13 mouse cellular contexts compared by ENCODE assay signal in the genomic region with DNA sequence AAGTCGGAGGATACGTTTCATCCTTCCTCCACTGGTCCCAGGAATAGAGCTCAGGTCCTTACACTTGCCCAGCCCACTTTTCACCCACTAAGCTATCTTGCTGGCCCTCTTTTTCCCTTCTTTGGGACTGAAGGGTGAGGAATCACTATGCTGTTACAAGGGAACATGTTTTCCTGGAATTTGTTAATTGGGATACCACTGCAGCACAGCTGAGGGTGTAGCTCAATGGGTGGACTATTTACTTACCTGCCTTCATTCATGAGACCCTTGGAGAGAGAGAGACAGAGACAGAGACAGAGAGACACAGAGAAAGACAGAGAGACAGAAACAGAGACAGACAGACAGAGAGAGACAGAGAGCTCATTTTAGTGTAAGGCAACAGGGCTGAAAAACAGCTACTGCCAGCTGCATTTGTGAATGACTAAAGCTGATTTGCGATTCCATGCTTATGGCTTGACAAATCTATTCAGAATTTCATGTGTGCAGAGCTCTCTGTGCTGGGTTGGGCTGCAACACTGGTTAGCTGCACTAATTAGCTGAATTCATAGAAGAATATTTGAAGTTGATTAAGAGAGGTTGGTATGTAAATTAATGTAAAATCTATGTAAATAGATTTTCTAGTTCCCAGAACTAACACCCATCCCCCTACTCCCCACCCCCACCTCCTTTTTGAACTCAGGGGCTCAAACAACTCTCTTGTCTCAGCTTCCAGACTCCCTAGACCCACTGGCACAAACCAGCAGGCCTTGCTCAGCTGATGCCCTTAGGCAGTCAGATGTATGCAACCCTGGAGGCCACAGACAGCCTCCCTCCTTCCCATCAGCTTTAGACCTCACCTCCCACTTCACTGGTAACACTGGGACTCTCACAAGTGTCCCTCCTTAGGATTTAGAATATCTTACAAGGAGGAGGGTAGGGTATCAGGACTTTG. TPM values are rescaled to one million over a fixed set of nuclear protein-coding genes. Genes with fewer than 3 reads are reported as not detected.
DNase-seq lines count a peak whose midpoint lies in the region; ATAC-seq lines count a peak whose summit lies in the region.
"Had no signal": no experiment of that assay in that cellular context is flagged by ENCODE, and none has a peak within 500 bp of the region (broad histone marks: within the 10 kb centered on the region; RNA-seq: fewer than 3 reads in every experiment).

No protein-coding gene starts in this region.

- 70% methylated on average over 3 of the region's 3 CpGs for WGBS in hindbrain, embryonic 15.5 days
- 76% methylated on average over 3 of the region's 3 CpGs for WGBS in midbrain, embryonic 13.5 days

- H3K9ac ChIP-seq in hindbrain, embryonic 15.5 days: no peak overlapping the region
- no peak overlapping the region for H3K9ac ChIP-seq in midbrain, embryonic 13.5 days (replicated peaks)

- H3K4me2 ChIP-seq in hindbrain, embryonic 15.5 days: no peak overlapping the region
- no peak overlapping the region for H3K4me2 ChIP-seq in midbrain, embryonic 13.5 days (replicated peaks)

- DNase-seq in heart, adult 11 months: peak; percentile 29
- DNase-seq in heart, postnatal 14 days: no peak
- peak; percentile 24 for DNase-seq in brain, adult 2 months (ENCODE audit: low read depth, low spot score)
- no peak for DNase-seq in right cerebral cortex, adult 2 months (ENCODE audit: low spot score in 2 of 2)
- no peak for DNase-seq in cerebellum, postnatal 36 days
- no peak for DNase-seq in ovary, adult 18-20 months (ENCODE audit: low spot score)
- DNase-seq: cerebellum, adult 18-20 months; gastrocnemius, postnatal 14 days; right cerebral cortex, postnatal 25 days; thymus, adult 2 months had no signal

- no peaks in the 10 kb centered on the region for H3K9me3 ChIP-seq in hindbrain, embryonic 15.5 days
- no peaks in the 10 kb centered on the region for H3K9me3 ChIP-seq in midbrain, embryonic 13.5 days
- H3K9me3 ChIP-seq: limb, embryonic 10.5 days had no signal

- H3K27ac ChIP-seq in hindbrain, embryonic 15.5 days (replicated peaks): no peak overlapping the region
- peak overlapping the region; percentile 73 for H3K27ac ChIP-seq in midbrain, embryonic 13.5 days
- H3K27ac ChIP-seq: limb, embryonic 10.5 days had no signal

- no peaks in the 10 kb centered on the region for H3K4me1 ChIP-seq in hindbrain, embryonic 15.5 days (replicated peaks)
- H3K4me1 ChIP-seq in midbrain, embryonic 13.5 days (replicated peaks): peaks cover 23% of the 10 kb centered on the region
- H3K4me1 ChIP-seq: limb, embryonic 10.5 days had no signal

- H3K36me3 ChIP-seq in hindbrain, embryonic 15.5 days: no peaks in the 10 kb centered on the region
- no peaks in the 10 kb centered on the region for H3K36me3 ChIP-seq in midbrain, embryonic 13.5 days
- H3K36me3 ChIP-seq: limb, embryonic 10.5 days had no signal

- intact Hi-C loops in heart, postnatal 14 days (cut with DNase I): no loop called here

- no peak overlapping the region for H3K4me3 ChIP-seq in hindbrain, embryonic 15.5 days
- no peak overlapping the region for H3K4me3 ChIP-seq in midbrain, embryonic 13.5 days (replicated peaks)
- H3K4me3 ChIP-seq: limb, embryonic 10.5 days had no signal

- ATAC-seq in hindbrain, embryonic 15.5 days (ENCODE audit: low FRiP score, low read depth): peak; percentile 38; the same call in 1 of the 2 replicates
- peak; percentile 94 for ATAC-seq in midbrain, embryonic 13.5 days

- H3K27me3 ChIP-seq in hindbrain, embryonic 15.5 days: no peaks in the 10 kb centered on the region
- no peaks in the 10 kb centered on the region for H3K27me3 ChIP-seq in midbrain, embryonic 13.5 days

RNA-seq across cellular contexts. Expression of a gene that starts 48.1 kb away (rescaled TPM):
- 10 to 100 TPM; 38.5 to 39.7 TPM for total RNA-seq in heart, postnatal 14 days (2021)
- 56.8 and 60.6 TPM in 2 replicates for polyA plus RNA-seq in hindbrain, embryonic 15.5 days (2015; fragmentation: Nextera tagmentation; extraction: Ambion mirVana)
- 80.2 and 80.9 TPM in 2 replicates for polyA plus RNA-seq in midbrain, embryonic 13.5 days (2015; fragmentation: Nextera tagmentation; extraction: Ambion mirVana)

Comparison
In these comparisons a context has a peak if more than half of its experiments do, and no peak if none do; other contexts are left out.
1. DNase-seq: peak in heart, adult 11 months (single experiment) and brain, adult 2 months (single experiment); none in heart, postnatal 14 days (0 of 2), right cerebral cortex, adult 2 months (0 of 2), cerebellum, postnatal 36 days (0 of 2) and ovary, adult 18-20 months (single experiment).